Mouse (Mus musculus): ENCODE results near the gene Ksr1.

DNA sequence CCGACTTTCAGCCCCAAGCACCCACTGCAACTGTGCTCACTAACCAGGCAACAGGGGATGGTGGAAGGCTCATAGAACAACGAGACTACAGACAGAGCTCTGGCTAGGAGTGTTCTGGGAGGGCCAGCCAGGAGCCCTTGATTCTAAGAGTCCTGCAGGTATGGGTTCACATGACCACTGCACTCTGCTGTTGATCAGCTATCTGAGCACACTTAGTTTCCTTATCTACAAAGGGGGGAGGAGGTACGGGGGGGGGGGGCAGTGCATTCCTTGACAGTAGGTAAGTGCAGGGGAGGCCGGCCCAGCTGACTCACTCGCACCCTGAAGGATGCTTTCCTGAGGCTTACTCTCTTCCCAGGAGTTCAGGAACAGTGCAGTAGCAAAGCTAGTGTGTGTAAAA lies 61.1 kb downstream of the Ksr1 start:
- no peak for TF ChIP-seq CTCF (IDR thresholded peaks at IDR 0.05; ENCODE audit: low read depth)
- no peak for TF ChIP-seq EP300 (optimal IDR thresholded peaks at IDR 0.05)
